Mouse (Mus musculus) liver, postnatal 0 days (tissue): ENCODE data around the gene Jmjd7. TPM values are rescaled to one million over a fixed set of nuclear protein-coding genes. Genes with fewer than 3 reads are reported as not detected.

Experiments
- ATAC-seq: fragments of 200-750 bp; cut with Nextera tagmentation; 2 replicates; pipeline ENCODE4 v1.8.0; 2017; ENCODE audit warnings: mild to moderate bottlenecking, moderate library complexity
- DNase-seq: peaks from one replicate; pipeline ENCODE4 v3.0.0-alpha.2; 2016
- H3K27ac ChIP-seq: fragments of 300-500 bp; sonication (generic); 2 replicates; pipeline ENCODE4 v1.5.1; 2014; ENCODE audit warnings: antibody characterized with exemption, moderate library complexity, mild to moderate bottlenecking, low read depth
- H3K27me3 ChIP-seq: fragments of 300-500 bp; sonication (generic); 2 replicates; pipeline ENCODE4 v1.6.1; 2014; ENCODE audit warnings: low read length, control low read depth, mixed read lengths; ENCODE audit not compliant: insufficient read depth
- H3K36me3 ChIP-seq: fragments of 300-500 bp; sonication (generic); replicated peaks from 2 replicates; pipeline ENCODE4 v1.6.1; 2014; ENCODE audit warnings: mild to moderate bottlenecking, control low read depth, low read length, moderate library complexity, mixed read lengths; ENCODE audit not compliant: insufficient read depth
- H3K4me1 ChIP-seq: fragments of 300-500 bp; sonication (generic); 2 replicates; pipeline ENCODE4 v1.6.1; 2014; ENCODE audit warnings: antibody characterized with exemption, mild to moderate bottlenecking, control low read depth; ENCODE audit not compliant: insufficient read depth
- H3K4me2 ChIP-seq: fragments of 300-500 bp; sonication (generic); 2 replicates; pipeline ENCODE4 v1.6.1; 2014; ENCODE audit warnings: low read depth, mild to moderate bottlenecking, low read length, moderate library complexity, mixed read lengths
- H3K4me3 ChIP-seq: fragments of 300-500 bp; sonication (generic); 2 replicates; pipeline ENCODE4 v1.5.1; 2014; ENCODE audit warnings: low read depth, low read length
- H3K9ac ChIP-seq: fragments of 300-500 bp; sonication (generic); replicated peaks from 2 replicates; pipeline ENCODE4 v1.6.1; 2014; ENCODE audit warnings: mild to moderate bottlenecking, moderate library complexity
- H3K9me3 ChIP-seq: fragments of 300-500 bp; sonication (generic); 2 replicates; pipeline ENCODE4 v1.6.1; 2016; ENCODE audit warnings: mild to moderate bottlenecking, control low read depth, low read length, mixed read lengths
- CTCF ChIP-seq: sonication (generic); IDR thresholded peaks from 2 replicates; pipeline ENCODE4 v1.5.1; 2016; ENCODE audit warnings: antibody characterized with exemption, low read depth
- EP300 ChIP-seq: IDR thresholded peaks from 2 replicates; pipeline ENCODE4 v1.6.1; 2016; ENCODE audit warnings: antibody characterized with exemption, low read depth, mild to moderate bottlenecking
- WGBS: fragments of 180-500 bp; shearing (Covaris S2); extraction: QIAGEN DNeasy Blood & Tissue Kit; methylation state at CpG from one replicate; pipeline ENCODE4 v1.1.7; 2014; ENCODE audit not compliant: insufficient replicate concordance; 5-methylcytosine and 5-hydroxymethylcytosine counted together
- polyA plus RNA-seq: library from polyadenylated mRNA; unstranded; fragments of >200 nt; fragmentation: Nextera tagmentation; extraction: Ambion mirVana; gene quantifications from 2 replicates; pipeline ENCODE4 v1.2.1, GENCODE M21; 2015

The Jmjd7 gene
- polyA plus RNA-seq, 1 experiment from 2014 or later = 4.8 TPM

DNA sequence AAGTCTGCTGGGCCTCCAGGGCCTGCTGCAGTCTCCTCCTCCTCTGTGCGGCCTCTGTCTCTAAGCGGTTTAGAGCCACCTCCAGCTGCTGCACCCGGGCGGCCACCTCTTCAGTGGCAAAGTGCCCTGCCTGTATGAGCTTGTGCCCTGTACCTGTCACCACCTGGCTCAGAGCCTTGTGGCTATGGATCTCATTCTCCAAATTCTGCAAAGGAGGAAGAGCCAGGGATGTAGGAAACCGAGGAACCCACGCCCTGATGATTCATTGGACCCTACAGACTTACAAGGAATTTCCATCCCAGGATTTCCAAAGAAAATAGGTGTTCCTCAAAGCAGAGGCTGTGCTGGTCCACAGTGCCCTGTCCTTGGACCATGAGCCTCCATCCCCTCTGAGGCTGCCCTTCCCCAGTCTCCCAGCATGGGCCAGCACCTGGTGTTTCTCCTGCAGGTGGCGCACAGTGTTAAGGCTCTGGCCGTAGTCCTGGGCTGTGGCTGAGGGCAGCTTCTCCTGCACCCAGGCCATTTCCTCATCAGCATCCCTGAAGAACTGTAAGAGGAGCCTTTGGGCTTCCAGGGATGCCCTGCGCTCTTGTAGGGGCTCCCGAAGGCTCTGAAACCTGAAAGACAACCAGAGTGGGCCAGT lies 22.5 kb downstream of the Jmjd7 start:
- Histone ChIP-seq H3K4me1 (no peaks in the 10 kb centered on the region), H3K9me3 (no peaks in the 10 kb centered on the region), H3K27ac (no peak overlapping the region), H3K27me3 (no peaks in the 10 kb centered on the region), H3K9ac (no peak overlapping the region), H3K36me3 (no peaks in the 10 kb centered on the region), H3K4me3 (no peak overlapping the region), H3K4me2 (no peak overlapping the region)
- ATAC-seq = peak; percentile 50; the same call in 1 of the 2 replicates
- peak; percentile 64 for DNase-seq
- WGBS = 63% methylated on average over 10 of the region's 10 CpGs
- no peak for TF ChIP-seq EP300
- peak; percentile 76 for TF ChIP-seq CTCF

DNA sequence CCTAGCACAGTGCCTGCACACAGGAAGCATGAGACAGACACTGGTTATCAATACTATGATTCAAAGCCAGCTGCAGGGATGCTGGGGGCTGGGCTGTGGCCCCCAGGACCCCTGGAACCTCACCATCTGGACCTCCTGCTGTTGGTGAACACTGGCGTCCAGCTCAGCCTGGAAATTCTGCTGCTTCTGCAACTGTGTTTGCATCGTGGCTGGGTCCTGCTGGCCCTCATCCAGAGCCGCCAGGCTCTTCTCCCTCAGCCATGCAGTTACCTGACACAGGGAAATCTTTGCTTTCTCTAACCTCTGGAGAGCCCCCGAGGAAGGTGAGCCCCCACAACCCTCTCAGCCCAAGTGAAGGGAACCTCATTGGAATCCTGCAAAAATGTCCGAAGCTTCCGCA lies 24.1 kb downstream of the Jmjd7 start:
- Histone ChIP-seq H3K4me2 (no peak overlapping the region), H3K27ac (no peak overlapping the region), H3K4me3 (no peak overlapping the region), H3K27me3 (no peaks in the 10 kb centered on the region), H3K9ac (no peak overlapping the region), H3K4me1 (no peaks in the 10 kb centered on the region), H3K9me3 (no peaks in the 10 kb centered on the region), H3K36me3 (no peaks in the 10 kb centered on the region)
- no peak for TF ChIP-seq EP300
- TF ChIP-seq CTCF = no peak
- WGBS = 58% methylated on average over 6 of the region's 6 CpGs
- DNase-seq (no peak), ATAC-seq (no peak)

DNA sequence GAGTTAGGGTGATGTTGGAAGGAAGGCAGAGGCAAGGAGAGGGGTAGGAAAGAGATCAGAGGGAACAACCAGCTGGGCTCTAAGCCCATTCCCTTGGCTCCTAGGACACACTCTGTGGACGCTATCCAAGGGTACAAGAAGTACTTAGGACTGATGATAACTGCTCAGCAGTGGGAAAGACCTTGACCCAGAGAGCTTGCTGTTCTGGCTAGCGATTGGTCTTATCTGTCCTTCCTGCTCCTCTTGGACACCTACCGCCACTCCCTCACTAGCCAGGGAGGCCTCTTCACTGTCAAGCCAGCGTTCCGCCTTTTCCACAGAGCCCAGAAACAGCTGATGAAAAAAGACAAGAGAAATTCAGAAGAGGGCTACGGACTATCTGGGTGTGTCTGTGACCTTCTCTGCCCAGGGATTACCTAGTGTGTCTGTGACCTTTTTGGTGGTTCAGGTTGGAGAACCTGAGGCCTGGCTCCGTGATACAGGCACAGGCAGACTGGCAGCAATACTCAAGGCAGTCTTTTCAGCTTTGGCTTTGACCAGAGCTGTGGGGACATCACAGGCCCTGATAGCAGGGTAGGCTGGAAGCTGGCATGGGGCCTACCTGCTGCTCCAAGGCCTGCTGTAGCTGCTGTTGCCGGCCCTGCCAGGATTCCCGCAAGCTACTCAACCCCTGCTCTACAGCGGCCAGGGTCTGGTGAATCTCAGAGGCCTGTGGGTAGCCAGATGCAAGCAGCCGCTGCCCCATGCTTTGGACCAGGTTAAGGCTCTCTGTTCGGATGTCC lies 27.7 kb downstream of the Jmjd7 start:
- ATAC-seq = no peak
- WGBS = 72% methylated on average over 12 of the region's 12 CpGs

DNA sequence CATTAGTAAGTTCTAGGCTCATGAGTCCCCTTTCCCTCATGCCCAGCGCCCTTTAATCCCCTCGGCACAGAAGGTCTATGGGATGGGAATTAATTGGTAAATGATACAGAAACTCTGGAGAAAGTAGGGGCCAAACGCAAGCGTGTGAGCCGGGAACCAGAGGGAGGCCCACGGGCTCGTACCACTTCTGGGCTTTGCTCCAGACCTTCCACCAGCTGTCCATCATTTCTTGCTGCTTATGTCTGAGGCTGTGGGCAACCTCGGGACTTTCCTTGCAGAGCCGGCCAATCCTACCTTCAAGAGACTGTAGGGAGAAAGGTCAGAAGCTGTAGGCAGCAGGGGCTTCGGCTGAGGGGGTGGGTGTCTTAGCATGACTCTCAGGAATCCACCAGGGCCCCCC lies 28.6 kb downstream of the Jmjd7 start:
- Histone ChIP-seq H3K4me2 (no peak overlapping the region), H3K9me3 (no peaks in the 10 kb centered on the region), H3K9ac (no peak overlapping the region), H3K4me3 (no peak overlapping the region), H3K4me1 (no peaks in the 10 kb centered on the region), H3K36me3 (no peaks in the 10 kb centered on the region), H3K27me3 (no peaks in the 10 kb centered on the region), H3K27ac (no peak overlapping the region)
- TF ChIP-seq EP300 (no peak), CTCF (no peak)
- ATAC-seq = no peak
- WGBS = 81% methylated on average over 10 of the region's 10 CpGs
- no peak for DNase-seq

More for the DNA sequence above, 27.7 kb downstream of the Jmjd7 start:
- no peaks in the 10 kb centered on the region for H3K9me3 ChIP-seq
- H3K36me3 ChIP-seq = no peaks in the 10 kb centered on the region
- H3K27ac ChIP-seq = no peak overlapping the region
- DNase-seq = no peak
- H3K4me2 ChIP-seq = no peak overlapping the region
- no peak overlapping the region for H3K9ac ChIP-seq
- no peaks in the 10 kb centered on the region for H3K4me1 ChIP-seq
- no peak for TF ChIP-seq CTCF
- TF ChIP-seq EP300 = no peak
- H3K27me3 ChIP-seq = no peaks in the 10 kb centered on the region
- H3K4me3 ChIP-seq = no peak overlapping the region

DNA sequence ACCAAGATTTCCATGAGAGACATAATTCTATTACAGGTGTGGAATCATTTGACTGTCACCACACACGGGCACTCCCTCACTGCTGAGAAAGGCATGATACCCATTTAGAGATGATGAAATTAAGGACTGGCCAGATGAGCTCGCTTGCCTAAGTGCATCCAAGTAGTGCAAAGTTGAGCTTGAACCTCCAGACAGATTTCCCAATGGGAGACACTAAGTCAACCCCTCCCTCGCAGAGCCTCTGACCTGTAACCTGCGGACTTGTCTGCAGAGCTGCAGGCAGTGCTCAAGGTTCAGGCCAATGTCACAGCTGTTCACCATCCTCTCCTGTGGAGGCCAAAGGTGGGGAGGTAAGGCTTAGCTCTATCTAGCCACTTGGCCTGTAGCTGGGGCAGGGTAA lies 31.5 kb downstream of the Jmjd7 start:
- H3K36me3 ChIP-seq = no peaks in the 10 kb centered on the region
- H3K4me1 ChIP-seq = no peaks in the 10 kb centered on the region
- peak; percentile 94 for ATAC-seq
- no peak for TF ChIP-seq EP300
- TF ChIP-seq CTCF = no peak
- H3K27ac ChIP-seq = no peak overlapping the region
- WGBS = 63% methylated on average over 4 of the region's 4 CpGs
- DNase-seq = peak; percentile 51
- H3K9ac ChIP-seq = no peak overlapping the region
- no peak overlapping the region for H3K4me2 ChIP-seq
- H3K27me3 ChIP-seq = no peaks in the 10 kb centered on the region
- no peaks in the 10 kb centered on the region for H3K9me3 ChIP-seq
- H3K4me3 ChIP-seq = no peak overlapping the region

DNA sequence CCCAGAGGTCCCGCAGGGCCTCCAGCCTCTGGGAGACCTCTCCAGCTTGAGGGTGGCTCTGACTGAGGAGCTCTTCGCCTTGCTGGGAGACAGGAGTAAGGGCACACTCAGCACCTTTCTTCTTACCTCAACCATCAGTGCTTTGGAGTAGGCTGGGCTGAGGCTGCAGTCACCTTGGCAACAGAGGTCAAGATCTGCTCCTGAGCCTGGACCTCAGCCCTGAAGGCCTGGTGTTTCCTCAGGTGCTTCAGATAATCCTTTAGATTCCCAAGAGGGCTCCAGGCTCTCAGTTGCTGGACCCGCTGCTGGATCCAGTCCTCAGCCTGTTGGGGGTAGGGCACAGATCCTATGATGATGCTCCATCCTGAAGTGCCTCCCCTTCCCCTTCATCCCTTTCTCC lies 32.2 kb downstream of the Jmjd7 start:
- DNase-seq (no peak), ATAC-seq (no peak)
- H3K4me3 ChIP-seq = no peak overlapping the region
- no peaks in the 10 kb centered on the region for H3K27me3 ChIP-seq
- no peaks in the 10 kb centered on the region for H3K36me3 ChIP-seq
- no peaks in the 10 kb centered on the region for H3K9me3 ChIP-seq
- TF ChIP-seq EP300 (no peak), CTCF (no peak)
- no peak overlapping the region for H3K27ac ChIP-seq
- H3K4me2 ChIP-seq = no peak overlapping the region
- H3K9ac ChIP-seq = no peak overlapping the region
- H3K4me1 ChIP-seq = no peaks in the 10 kb centered on the region
- 64% methylated on average over 3 of the region's 3 CpGs for WGBS
